Mouse (Mus musculus) B cell, adult (primary cell): ENCODE data around the gene Fahd2a. TPM values are rescaled to one million over a fixed set of nuclear protein-coding genes. Genes with fewer than 3 reads are reported as not detected.

Source experiments
- total RNA-seq: library from RNA; stranded (reverse); gene quantifications from 4 replicates; pipeline ENCODE4 v1.2.4, GENCODE M21; 2023; ENCODE audit not compliant: inconsistent age

The Fahd2a gene
- 9.4 to 17.1 TPM (median 15.3 TPM) in 4 replicates for total RNA-seq

DNA sequence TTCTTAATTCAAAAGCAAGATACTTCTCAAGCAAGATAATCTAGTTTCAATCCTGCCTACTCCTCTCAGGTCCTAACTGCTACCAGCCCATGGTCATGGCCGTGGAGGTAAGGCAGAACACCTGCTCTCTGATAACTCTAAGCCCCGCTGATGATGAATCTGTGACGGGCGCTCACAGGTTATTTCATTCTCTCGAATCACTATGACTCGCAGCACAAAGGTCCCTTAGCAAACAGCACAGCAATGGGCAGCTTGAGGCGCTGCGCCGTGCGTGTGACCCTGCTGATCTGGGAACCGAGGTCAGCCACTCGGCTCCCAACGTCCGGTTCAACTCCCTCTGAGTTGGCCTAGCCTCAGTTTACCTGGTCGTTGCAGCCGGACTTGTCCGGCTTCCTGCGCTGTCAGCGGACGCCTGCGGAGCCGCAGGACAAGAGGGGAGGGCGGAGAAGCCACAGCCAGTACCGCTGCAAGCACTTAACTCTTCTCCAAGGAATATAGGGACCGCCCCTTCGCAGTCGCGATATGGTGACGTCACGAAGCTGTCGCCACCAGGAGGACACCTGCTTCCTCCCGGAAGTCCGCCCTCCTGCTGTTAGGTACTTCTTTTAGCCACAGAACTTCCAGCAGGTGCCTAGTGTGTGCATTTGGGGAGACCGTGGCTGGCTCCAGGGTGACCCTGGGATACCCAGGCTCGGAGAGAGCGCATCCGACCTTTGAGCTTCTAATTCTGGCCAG, at the start of gene Fahd2a:
TSS of gene Fahd2a (minus strand) at position 511 of the 735 bp plus-strand sequence.

GRCm38 (mm10) chr2:127424977-127425376, 19.4 kb downstream of the Fahd2a start, which contains the start of gene Gpat2:
Gene Gpat2 (plus strand): TSS chr2:127425199.

Other genes starting within 250 kb of the Fahd2a start
- gene 1810024B03Rik, start 236.3 kb downstream of the Fahd2a start, total RNA-seq, result 1.4 to 2.9 TPM (median 1.8 TPM) in 4 replicates
- gene Snrnp200, start 236.2 kb downstream of the Fahd2a start, total RNA-seq, result 157 to 172 TPM (median 169 TPM) in 4 replicates
- 35.1 to 39.2 TPM (median 36.7 TPM) in 4 replicates for gene Ciao1, start 196.7 kb downstream of the Fahd2a start, total RNA-seq
- 43.4 to 48.2 TPM (median 45.3 TPM) in 4 replicates for gene Tmem127, start 196.7 kb downstream of the Fahd2a start, total RNA-seq
- 78.6 to 99.8 TPM (median 87.2 TPM) in 4 replicates for gene Stard7, start 174.3 kb downstream of the Fahd2a start, total RNA-seq
- gene Dusp2, start 108.4 kb downstream of the Fahd2a start, total RNA-seq, result 590 to 708 TPM (median 654 TPM) in 4 replicates
- gene Astl, start 105.9 kb downstream of the Fahd2a start, total RNA-seq, result 0.57 to 1.2 TPM (median 0.86 TPM) in 4 replicates
- gene Adra2b, start 81.4 kb downstream of the Fahd2a start, total RNA-seq, result not detected in 4 replicates
- gene Gpat2, start 19.4 kb downstream of the Fahd2a start, total RNA-seq, result 0.33 to 0.55 TPM (median 0.33 TPM) in 3 of 4 replicates, not detected in the other
- not detected in 4 replicates for gene Kcnip3, start 77.5 kb upstream of the Fahd2a start, total RNA-seq
- gene Prom2, start 96.9 kb upstream of the Fahd2a start, total RNA-seq, result not detected in 4 replicates
- 4.5 to 7.9 TPM (median 6.3 TPM) in 4 replicates for gene Zfp661, start 142.5 kb upstream of the Fahd2a start, total RNA-seq
- 67.7 to 95.1 TPM (median 87.5 TPM) in 4 replicates for gene Mrps5, start 142.7 kb upstream of the Fahd2a start, total RNA-seq
- not detected in 4 replicates for gene Mal, start 212.1 kb upstream of the Fahd2a start, total RNA-seq